Mouse (Mus musculus): ENCODE results near the gene Jade2. TPM values are rescaled to one million over a fixed set of nuclear protein-coding genes. Genes with fewer than 3 reads are reported as not detected.

Gene Jade2
- polyA plus RNA-seq (2014; fragmentation: Nextera tagmentation; extraction: Ambion mirVana): 0.34 and 0.40 TPM in 2 replicates

DNA sequence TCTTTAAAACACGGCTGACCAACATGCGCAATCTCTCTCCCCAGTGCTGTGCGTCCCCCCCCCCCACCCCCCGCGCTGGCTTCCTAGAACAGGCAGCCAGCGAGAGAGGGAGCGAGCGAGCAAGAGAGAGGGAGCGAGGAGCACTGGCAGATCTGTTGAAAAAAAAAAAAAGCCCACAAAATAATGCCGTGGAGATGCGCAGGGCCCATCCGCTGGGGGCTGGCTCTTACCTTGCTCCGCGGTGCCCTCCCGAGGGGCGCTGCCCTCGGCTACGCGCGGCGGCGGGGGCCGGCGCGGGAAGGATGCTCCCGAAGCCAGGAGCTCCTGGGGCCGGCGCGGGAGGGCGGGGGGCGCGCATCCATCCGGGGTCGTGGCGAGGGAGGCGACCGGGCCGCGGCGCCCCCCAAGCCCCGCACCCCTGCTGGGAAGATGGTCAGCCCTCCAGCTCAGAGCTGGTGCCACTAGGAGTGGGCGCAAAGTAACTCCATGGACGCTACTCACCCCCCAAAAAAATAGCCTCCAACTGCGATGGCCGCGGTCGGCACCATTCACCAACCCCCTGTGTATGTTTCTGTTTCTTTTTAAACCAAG is at the start of gene Jade2:
Gene Jade2 (minus strand): TSS at position 573 of the 591 bp plus-strand sequence.
- ATAC-seq (ENCODE audit: low FRiP score) (peak; percentile 31; the same call in 1 of the 2 replicates), DNase-seq (ENCODE audit: low spot score) (peak; percentile 65)
- WGBS: under 1% methylated on average over 35 of the region's 47 CpGs
- H3K9ac ChIP-seq (ENCODE audit: low read depth, low read length): peak within 1 kb of the TSS; percentile 59
- H3K27ac ChIP-seq (ENCODE audit: low read depth, low read length): no peak within 1 kb of the TSS
- H3K36me3 ChIP-seq (ENCODE audit: control insufficient read depth, insufficient read depth, low read length): no peaks in the 10 kb centered on the region
- peak within 1 kb of the TSS; percentile 60 for H3K4me3 ChIP-seq (ENCODE audit: low read depth, low read length)
- peaks cover 5% of the 10 kb centered on the region for H3K4me1 ChIP-seq (replicated peaks; ENCODE audit: control insufficient read depth, insufficient read depth, low read length)
- peak within 1 kb of the TSS; percentile 99 for H3K4me2 ChIP-seq (replicated peaks; ENCODE audit: low read depth, low read length)
- H3K9me3 ChIP-seq (ENCODE audit: control insufficient read depth, low read length): no peaks in the 10 kb centered on the region
- H3K27me3 ChIP-seq (ENCODE audit: control insufficient read depth, insufficient read depth, low read length): peaks cover 23% of the 10 kb centered on the region

- 85% methylated on average over 3 of the region's 3 CpGs for WGBS
- no peak overlapping the region for H3K4me2 ChIP-seq (replicated peaks; ENCODE audit: low read depth, low read length)
- H3K9me3 ChIP-seq (ENCODE audit: control insufficient read depth, low read length): no peaks in the 10 kb centered on the region
- no peak overlapping the region for H3K4me3 ChIP-seq (ENCODE audit: low read depth, low read length)
- no peak overlapping the region for H3K27ac ChIP-seq (ENCODE audit: low read depth, low read length)
- no peaks in the 10 kb centered on the region for H3K4me1 ChIP-seq (replicated peaks; ENCODE audit: control insufficient read depth, insufficient read depth, low read length)
- H3K27me3 ChIP-seq (ENCODE audit: control insufficient read depth, insufficient read depth, low read length): no peaks in the 10 kb centered on the region
- no peak for DNase-seq (ENCODE audit: low spot score)
- no peak for ATAC-seq (ENCODE audit: low FRiP score)
- H3K9ac ChIP-seq (ENCODE audit: low read depth, low read length): no peak overlapping the region
- H3K36me3 ChIP-seq (ENCODE audit: control insufficient read depth, insufficient read depth, low read length): no peaks in the 10 kb centered on the region
These were observed 46.8 kb upstream of the Jade2 start for GRCm38 (mm10) chr11:51904224-51904623.

GRCm38 (mm10) chr11:51899691-51900090 is 42.2 kb upstream of the Jade2 start:
- ATAC-seq (ENCODE audit: low FRiP score) (no peak), DNase-seq (ENCODE audit: low spot score) (no peak)
- Histone ChIP-seq H3K27me3 (ENCODE audit: control insufficient read depth, insufficient read depth, low read length) (no peaks in the 10 kb centered on the region), H3K4me2 (replicated peaks; ENCODE audit: low read depth, low read length) (no peak overlapping the region), H3K9me3 (ENCODE audit: control insufficient read depth, low read length) (no peaks in the 10 kb centered on the region), H3K27ac (ENCODE audit: low read depth, low read length) (no peak overlapping the region), H3K4me3 (ENCODE audit: low read depth, low read length) (no peak overlapping the region), H3K4me1 (replicated peaks; ENCODE audit: control insufficient read depth, insufficient read depth, low read length) (no peaks in the 10 kb centered on the region), H3K36me3 (ENCODE audit: control insufficient read depth, insufficient read depth, low read length) (no peaks in the 10 kb centered on the region), H3K9ac (ENCODE audit: low read depth, low read length) (no peak overlapping the region)
- WGBS: 88% methylated on average over 10 of the region's 10 CpGs

- no peak for ATAC-seq (ENCODE audit: low FRiP score)
- Histone ChIP-seq H3K36me3 (ENCODE audit: control insufficient read depth, insufficient read depth, low read length) (no peaks in the 10 kb centered on the region), H3K9me3 (ENCODE audit: control insufficient read depth, low read length) (no peaks in the 10 kb centered on the region), H3K4me1 (replicated peaks; ENCODE audit: control insufficient read depth, insufficient read depth, low read length) (no peaks in the 10 kb centered on the region), H3K27ac (ENCODE audit: low read depth, low read length) (no peak overlapping the region), H3K9ac (ENCODE audit: low read depth, low read length) (no peak overlapping the region), H3K4me2 (replicated peaks; ENCODE audit: low read depth, low read length) (no peak overlapping the region), H3K27me3 (ENCODE audit: control insufficient read depth, insufficient read depth, low read length) (no peaks in the 10 kb centered on the region), H3K4me3 (ENCODE audit: low read depth, low read length) (no peak overlapping the region)
- WGBS: 69% methylated on average over 21 of the region's 21 CpGs
- DNase-seq (ENCODE audit: low spot score): no peak
These were observed 41.0 kb upstream of the Jade2 start for GRCm38 (mm10) chr11:51898326-51899080.

DNA sequence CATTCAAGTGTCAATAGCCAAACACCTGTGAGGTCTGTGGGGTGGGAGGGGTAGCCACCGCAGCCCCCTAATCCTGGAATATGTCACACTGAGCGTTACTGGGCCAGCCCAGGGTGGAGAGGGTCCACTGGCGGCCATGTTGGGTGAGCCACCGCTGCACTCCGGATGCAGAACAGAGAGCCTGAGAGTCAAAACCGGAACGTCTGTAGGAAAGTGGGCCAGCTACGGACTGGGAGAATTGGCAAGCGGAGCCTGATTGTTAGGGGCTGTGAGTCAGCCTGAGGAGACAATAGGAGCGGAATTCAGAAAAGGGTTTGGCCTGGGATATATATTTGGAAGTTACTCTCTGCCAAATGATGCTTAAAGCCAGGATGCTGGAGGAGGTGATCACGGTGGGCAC is 39.9 kb upstream of the Jade2 start:
- no peak overlapping the region for H3K9ac ChIP-seq (ENCODE audit: low read depth, low read length)
- H3K27me3 ChIP-seq (ENCODE audit: control insufficient read depth, insufficient read depth, low read length): no peaks in the 10 kb centered on the region
- no peak overlapping the region for H3K4me3 ChIP-seq (ENCODE audit: low read depth, low read length)
- no peak overlapping the region for H3K4me2 ChIP-seq (replicated peaks; ENCODE audit: low read depth, low read length)
- H3K4me1 ChIP-seq (replicated peaks; ENCODE audit: control insufficient read depth, insufficient read depth, low read length): no peaks in the 10 kb centered on the region
- DNase-seq (ENCODE audit: low spot score): no peak
- ATAC-seq (ENCODE audit: low FRiP score): no peak
- no peak overlapping the region for H3K27ac ChIP-seq (ENCODE audit: low read depth, low read length)
- WGBS: 89% methylated on average over 11 of the region's 11 CpGs
- no peaks in the 10 kb centered on the region for H3K9me3 ChIP-seq (ENCODE audit: control insufficient read depth, low read length)
- no peaks in the 10 kb centered on the region for H3K36me3 ChIP-seq (ENCODE audit: control insufficient read depth, insufficient read depth, low read length)

DNA sequence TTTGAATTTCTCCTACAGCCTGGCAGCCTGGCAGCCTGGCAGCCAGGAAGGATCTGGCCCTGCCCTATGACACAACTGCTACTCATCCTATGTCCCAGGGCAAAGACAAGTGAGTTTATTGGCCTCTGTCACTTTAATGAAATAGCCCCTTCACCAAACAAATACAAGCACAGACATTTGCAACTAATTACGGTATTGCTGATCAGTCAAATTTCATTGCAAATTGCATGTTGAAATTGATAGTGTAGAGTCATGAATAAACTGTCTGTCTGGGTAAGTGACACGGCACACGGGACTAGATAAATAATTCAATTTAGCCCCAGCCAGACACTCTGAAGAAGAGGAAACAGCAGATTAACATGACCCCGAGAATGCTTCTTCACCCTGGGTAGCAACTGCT is 38.6 kb upstream of the Jade2 start:
- Histone ChIP-seq H3K4me2 (replicated peaks; ENCODE audit: low read depth, low read length) (no peak overlapping the region), H3K4me3 (ENCODE audit: low read depth, low read length) (no peak overlapping the region), H3K9ac (ENCODE audit: low read depth, low read length) (no peak overlapping the region), H3K27me3 (ENCODE audit: control insufficient read depth, insufficient read depth, low read length) (no peaks in the 10 kb centered on the region), H3K36me3 (ENCODE audit: control insufficient read depth, insufficient read depth, low read length) (no peaks in the 10 kb centered on the region), H3K9me3 (ENCODE audit: control insufficient read depth, low read length) (no peaks in the 10 kb centered on the region), H3K27ac (ENCODE audit: low read depth, low read length) (no peak overlapping the region), H3K4me1 (replicated peaks; ENCODE audit: control insufficient read depth, insufficient read depth, low read length) (no peaks in the 10 kb centered on the region)
- DNase-seq (ENCODE audit: low spot score) (no peak), ATAC-seq (ENCODE audit: low FRiP score) (no peak)
- 53% methylated on average over 4 of the region's 4 CpGs for WGBS

GRCm38 (mm10) chr11:51885681-51886080 is 28.2 kb upstream of the Jade2 start:
- Histone ChIP-seq H3K4me2 (replicated peaks; ENCODE audit: low read depth, low read length) (no peak overlapping the region), H3K27me3 (ENCODE audit: control insufficient read depth, insufficient read depth, low read length) (no peaks in the 10 kb centered on the region), H3K9ac (ENCODE audit: low read depth, low read length) (no peak overlapping the region), H3K36me3 (ENCODE audit: control insufficient read depth, insufficient read depth, low read length) (no peaks in the 10 kb centered on the region), H3K27ac (ENCODE audit: low read depth, low read length) (no peak overlapping the region), H3K9me3 (ENCODE audit: control insufficient read depth, low read length) (no peaks in the 10 kb centered on the region), H3K4me1 (replicated peaks; ENCODE audit: control insufficient read depth, insufficient read depth, low read length) (no peaks in the 10 kb centered on the region), H3K4me3 (ENCODE audit: low read depth, low read length) (no peak overlapping the region)
- ATAC-seq (ENCODE audit: low FRiP score): no peak
- DNase-seq (ENCODE audit: low spot score): no peak
- WGBS: 86% methylated on average over 6 of the region's 6 CpGs

- WGBS: 60% methylated on average over 1 of the region's 1 CpGs
- Histone ChIP-seq H3K4me1 (replicated peaks; ENCODE audit: control insufficient read depth, insufficient read depth, low read length) (no peaks in the 10 kb centered on the region), H3K36me3 (ENCODE audit: control insufficient read depth, insufficient read depth, low read length) (no peaks in the 10 kb centered on the region), H3K4me3 (ENCODE audit: low read depth, low read length) (no peak overlapping the region), H3K27ac (ENCODE audit: low read depth, low read length) (no peak overlapping the region), H3K27me3 (ENCODE audit: control insufficient read depth, insufficient read depth, low read length) (no peaks in the 10 kb centered on the region), H3K9ac (ENCODE audit: low read depth, low read length) (no peak overlapping the region), H3K4me2 (replicated peaks; ENCODE audit: low read depth, low read length) (no peak overlapping the region), H3K9me3 (ENCODE audit: control insufficient read depth, low read length) (no peaks in the 10 kb centered on the region)
- DNase-seq (ENCODE audit: low spot score): no peak
- ATAC-seq (ENCODE audit: low FRiP score): no peak
These were observed 26.6 kb upstream of the Jade2 start for GRCm38 (mm10) chr11:51884092-51884491.

DNA sequence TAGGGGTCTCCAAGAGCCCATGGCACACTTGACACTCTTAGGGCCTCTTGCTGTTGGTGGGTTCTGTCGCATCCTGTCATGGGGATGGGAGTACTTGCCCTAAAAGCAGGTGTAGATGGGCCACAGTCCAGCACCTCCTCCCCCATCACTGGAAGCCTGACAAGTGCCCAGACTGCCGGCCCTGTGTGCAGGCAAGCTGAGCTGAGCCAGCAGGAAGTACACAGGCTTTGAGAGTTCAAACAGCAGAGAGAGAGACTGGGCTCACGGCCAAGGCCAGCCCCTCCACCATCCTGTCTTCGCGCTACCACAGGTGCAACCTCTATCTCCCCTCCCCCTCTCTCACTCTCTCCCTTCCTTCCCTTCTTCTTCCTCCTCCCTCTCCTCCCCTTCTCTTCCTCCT is 26.2 kb upstream of the Jade2 start:
- Histone ChIP-seq H3K4me1 (replicated peaks; ENCODE audit: control insufficient read depth, insufficient read depth, low read length) (no peaks in the 10 kb centered on the region), H3K27me3 (ENCODE audit: control insufficient read depth, insufficient read depth, low read length) (no peaks in the 10 kb centered on the region), H3K27ac (ENCODE audit: low read depth, low read length) (no peak overlapping the region), H3K9ac (ENCODE audit: low read depth, low read length) (no peak overlapping the region), H3K4me2 (replicated peaks; ENCODE audit: low read depth, low read length) (no peak overlapping the region), H3K4me3 (ENCODE audit: low read depth, low read length) (no peak overlapping the region), H3K9me3 (ENCODE audit: control insufficient read depth, low read length) (no peaks in the 10 kb centered on the region), H3K36me3 (ENCODE audit: control insufficient read depth, insufficient read depth, low read length) (no peaks in the 10 kb centered on the region)
- ATAC-seq (ENCODE audit: low FRiP score) (no peak), DNase-seq (ENCODE audit: low spot score) (no peak)
- WGBS: 57% methylated on average over 5 of the region's 5 CpGs
